Mouse (Mus musculus) heart, postnatal 0 days (tissue): ENCODE results near the gene Wdr45.

Source experiments
- CTCF ChIP-seq: IDR thresholded peaks from 2 replicates; pipeline ENCODE4 v1.5.1; 2016; ENCODE audit warnings: antibody characterized with exemption, control low read depth, low read depth
- EP300 ChIP-seq: IDR thresholded peaks from 2 replicates; pipeline ENCODE4 v1.6.1; 2016; ENCODE audit warnings: antibody characterized with exemption, low read depth

DNA sequence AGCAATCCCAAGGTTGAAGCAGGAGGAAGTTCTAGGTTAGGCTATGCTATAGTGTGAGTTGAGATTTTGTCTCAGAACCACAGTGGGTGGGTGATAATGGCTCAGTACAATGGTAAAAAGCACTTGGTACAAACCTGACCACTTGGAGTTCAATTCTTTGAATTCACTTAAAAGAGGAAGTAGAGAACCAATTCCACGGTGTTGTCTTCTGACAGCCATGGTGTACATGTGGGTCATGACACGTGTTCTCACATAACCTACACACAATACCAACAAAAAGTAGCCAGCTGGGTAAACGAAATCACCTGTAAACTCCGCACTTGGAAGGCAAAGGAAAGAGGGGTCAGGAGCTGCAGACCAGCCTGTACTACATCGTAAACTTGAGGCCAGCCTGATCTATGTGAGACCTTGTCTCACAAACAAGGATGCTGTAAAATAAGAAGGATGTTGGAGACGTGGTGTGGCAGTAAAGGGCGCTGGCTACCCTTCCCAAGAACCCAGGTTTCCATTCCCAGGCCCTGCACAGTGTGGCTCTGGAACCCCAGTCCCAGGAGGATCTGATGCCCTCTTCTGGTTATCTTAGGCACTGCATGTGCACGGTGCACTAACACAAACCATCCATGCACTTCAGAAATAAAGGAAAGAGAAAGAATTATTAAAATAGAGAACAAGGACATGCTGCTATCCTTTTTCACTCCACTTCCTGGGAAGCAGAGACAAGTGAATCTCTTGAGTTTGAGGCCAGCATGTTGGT is 62.4 kb downstream of the Wdr45 start:
- TF ChIP-seq CTCF, result peak; percentile 64
- TF ChIP-seq EP300, result no peak
